Mouse (Mus musculus) right cerebral cortex, postnatal 14 days (tissue): Measurements from ENCODE around the gene Dchs1.
"Not testable (repeated sequence)": the region's sequence is repeated elsewhere in the genome, so short reads cannot be mapped to it uniquely, and the experiment has no call there.

Experiments
- DNase-seq: peaks from one replicate; pipeline ENCODE4 v3.0.0; 2022

The Dchs1 gene

GRCm38 (mm10) chr7:105778553-105779265 lies 8.7 kb downstream of the Dchs1 start:
- DNase-seq: no peak

- no peak for DNase-seq
Observed at GRCm38 (mm10) chr7:105777797-105778552, 9.5 kb downstream of the Dchs1 start.

DNA sequence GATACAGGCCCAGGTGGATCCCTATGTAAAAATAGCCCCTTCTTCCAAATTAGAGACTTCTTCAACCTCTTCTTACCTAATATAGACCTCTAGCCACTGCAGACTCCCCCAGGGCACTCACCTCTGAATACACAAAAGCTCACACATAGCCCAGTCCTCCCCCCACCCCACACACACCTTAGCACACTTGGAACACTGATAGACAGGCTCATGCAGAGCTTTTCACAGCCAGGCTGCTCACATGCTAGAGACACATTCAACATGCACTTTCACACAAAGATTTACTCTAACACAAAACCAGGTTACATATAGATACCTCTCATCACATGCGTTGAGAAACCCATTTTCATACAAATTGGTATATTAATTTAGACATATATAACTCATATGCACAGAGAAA lies 10.1 kb downstream of the Dchs1 start:
- no peak for DNase-seq

DNA sequence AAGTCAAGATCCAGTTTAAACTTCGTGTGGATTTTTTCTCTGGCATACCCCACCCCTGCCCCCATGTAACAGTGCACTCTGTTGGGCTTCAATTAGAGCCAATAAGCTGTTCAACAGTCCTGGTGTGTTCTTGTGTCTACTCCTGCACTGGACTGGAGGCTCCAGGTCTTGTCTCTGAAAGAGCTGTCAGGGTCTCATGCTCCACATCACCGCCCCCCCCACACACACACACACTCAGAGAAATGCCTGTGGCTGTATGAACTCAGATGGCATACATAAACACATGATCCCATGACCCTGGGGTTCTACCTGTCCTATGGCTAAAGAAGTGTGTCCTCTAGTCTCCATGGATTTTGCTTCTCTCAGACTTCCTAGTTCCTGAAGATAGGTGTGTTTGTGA lies 11.4 kb downstream of the Dchs1 start:
- DNase-seq: no peak

DNA sequence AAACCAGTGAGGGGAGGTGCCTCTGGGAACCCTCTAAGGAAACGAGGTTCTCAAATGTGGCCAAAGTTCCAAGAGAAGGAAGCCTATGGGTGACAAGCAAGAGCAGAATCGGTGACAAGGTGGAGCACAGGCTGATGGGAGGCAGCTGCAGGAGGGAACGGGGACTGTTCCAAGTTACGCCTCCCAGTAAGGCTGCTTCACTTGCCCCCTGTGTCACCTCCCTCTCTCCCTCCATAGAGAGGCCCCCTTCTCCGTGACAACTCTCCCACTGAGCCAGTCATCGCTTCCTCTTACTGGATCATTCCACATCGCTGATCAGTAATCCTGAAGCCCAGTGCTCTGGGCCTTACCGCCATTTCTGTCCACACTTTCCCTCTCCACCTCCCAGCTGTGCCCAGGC lies 12.8 kb downstream of the Dchs1 start:
- DNase-seq: no peak

DNA sequence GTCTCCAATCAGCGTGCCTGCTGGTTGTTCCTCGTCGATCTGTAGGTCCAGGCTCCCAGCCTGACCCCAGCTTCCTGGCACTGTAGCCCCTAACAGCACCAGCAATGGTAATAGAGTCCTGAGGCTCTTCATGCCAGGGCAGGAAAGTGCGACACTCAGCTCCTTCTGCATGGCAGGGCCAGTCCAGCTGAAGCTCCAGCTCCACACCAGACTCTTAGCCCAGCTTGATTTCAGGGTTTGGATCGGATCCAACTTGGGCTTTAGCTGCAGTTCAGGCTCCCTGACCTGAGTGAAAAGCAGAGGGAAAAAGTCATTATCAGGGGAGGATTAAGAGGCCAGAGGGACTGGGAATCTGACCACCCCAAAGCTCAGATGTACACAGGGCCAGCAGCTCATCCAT lies 14.4 kb downstream of the Dchs1 start:
- DNase-seq: no peak

- DNase-seq: no peak
Observed at GRCm38 (mm10) chr7:105772331-105772730, 15.1 kb downstream of the Dchs1 start.

DNA sequence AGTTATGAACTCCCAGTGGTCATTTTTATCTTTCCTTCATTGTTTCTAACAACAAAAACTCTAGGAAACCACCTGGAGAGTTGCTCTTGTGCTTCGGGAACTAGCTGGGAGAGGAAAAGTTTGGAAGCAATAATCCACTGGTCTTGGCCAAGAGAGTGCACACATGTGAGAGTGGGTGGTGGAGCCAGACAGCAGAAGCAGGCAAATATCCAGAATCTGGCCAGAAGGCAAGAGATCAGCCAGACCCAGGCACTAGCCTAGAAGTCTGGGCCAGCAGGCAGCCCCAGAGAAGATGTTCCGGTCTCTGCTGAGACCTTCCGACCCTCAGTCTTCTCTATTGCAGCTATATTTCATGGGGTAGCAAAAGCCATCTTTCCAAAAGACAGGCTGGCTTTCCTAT lies 17.5 kb downstream of the Dchs1 start:
- no peak for DNase-seq

GRCm38 (mm10) chr7:105767729-105768165 lies 19.7 kb downstream of the Dchs1 start:
- DNase-seq: no peak

DNA sequence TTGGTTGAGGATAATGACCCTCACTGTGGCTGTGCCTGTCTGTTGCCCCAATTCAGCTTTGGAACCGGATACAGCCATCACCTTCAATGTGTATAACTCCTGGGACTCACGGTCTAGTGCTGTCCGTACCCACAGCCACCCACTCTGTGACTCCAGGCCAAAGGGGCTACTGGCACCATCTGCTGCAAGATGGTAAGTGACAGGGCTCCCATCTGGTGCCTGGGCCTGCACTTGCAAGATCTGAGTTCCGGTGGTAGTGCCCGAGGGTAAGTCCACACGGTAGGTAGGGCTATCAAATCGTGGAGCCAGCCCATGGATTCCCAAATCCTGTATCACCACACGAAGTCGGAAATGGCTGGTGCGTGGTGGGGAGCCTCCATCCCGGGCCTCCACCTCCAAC lies 23.1 kb downstream of the Dchs1 start:
- DNase-seq: no peak

GRCm38 (mm10) chr7:105762517-105763270 lies 24.8 kb downstream of the Dchs1 start:
- DNase-seq: no peak

- DNase-seq: no peak
Observed at GRCm38 (mm10) chr7:105761813-105762484, 25.5 kb downstream of the Dchs1 start.

GRCm38 (mm10) chr7:105753281-105753680 lies 34.2 kb downstream of the Dchs1 start:
- DNase-seq: no peak

DNA sequence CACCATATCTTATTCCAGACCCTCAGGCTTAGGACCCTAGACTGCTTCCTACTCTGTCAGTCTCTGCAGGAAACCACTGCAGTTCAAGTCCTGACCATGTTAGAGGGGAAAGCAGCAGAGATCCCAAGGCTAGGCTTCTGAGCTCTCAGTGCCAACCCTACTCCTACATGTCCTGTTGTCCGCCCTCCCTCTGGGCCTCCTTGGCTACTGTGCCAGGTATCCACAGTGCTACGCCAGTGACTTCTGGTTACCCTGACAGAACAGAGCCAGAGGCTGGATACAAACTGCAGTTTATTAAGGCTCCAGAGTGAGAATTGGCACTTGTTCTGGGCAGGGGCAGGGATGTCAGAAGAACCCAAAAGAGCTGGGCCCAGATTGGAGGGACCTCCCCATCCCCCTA lies 34.7 kb downstream of the Dchs1 start:
- DNase-seq: no peak

GRCm38 (mm10) chr7:105751491-105752433 lies 35.7 kb downstream of the Dchs1 start, which contains the start of gene Tpp1:
Gene Tpp1, minus strand, starts transcription at chr7:105752235.
- DNase-seq: peak; percentile 83

DNA sequence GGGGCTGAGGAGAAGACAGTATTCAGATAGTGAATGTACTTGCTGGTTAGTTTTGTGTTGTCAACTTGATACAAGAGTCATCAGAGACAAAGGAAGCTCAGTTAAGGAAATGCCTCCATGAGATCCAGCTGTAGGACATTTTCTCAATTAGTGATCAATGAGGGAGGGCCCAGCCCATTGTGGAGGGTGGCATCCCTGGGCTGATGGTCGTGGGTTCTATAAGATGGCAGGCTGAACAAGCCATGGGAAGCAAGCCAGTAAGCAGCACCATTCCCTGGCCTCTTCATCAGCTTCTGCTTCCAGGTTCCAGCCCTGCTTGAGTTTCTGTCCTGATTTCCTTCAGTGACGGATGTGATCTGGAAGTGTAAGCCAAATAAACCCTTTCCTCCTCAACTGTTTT lies 39.7 kb downstream of the Dchs1 start:
- DNase-seq: no peak

GRCm38 (mm10) chr7:105743926-105744590 lies 43.4 kb downstream of the Dchs1 start, which contains the start of gene Taf10:
Gene Taf10, minus strand, starts transcription at chr7:105744361.
- DNase-seq: peak; percentile 86

DNA sequence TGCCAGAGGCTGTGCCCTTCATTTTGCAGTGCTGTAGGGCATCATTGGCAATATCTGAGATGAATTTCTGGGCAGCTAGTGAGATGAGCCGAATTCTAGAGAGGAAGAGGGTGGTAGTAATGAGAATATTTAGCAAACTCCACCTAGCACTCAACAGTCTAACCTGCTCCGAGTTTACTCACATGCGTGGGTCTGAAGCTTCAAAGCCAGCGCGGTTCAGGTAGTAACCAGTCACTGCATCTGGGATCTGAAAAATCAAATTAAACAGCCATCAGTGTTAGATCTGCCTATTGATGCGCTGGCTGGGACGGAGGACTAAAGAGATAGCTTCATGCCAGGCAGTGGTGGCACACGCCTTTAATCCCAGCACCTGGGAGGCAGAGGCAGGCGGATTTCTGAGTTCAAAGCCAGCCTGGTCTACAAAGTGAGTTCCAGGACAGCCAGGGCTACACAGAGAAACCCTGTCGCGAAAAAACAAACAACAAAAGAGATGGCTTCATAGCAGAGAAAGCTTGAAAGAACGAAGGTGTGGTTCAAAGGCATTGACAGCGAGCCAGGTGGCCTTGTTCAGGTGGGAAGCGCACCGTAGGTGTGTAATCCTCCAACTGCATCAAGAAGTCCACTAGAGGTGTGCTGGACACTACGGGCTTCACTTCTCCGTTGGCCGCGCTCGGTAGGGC lies 44.1 kb downstream of the Dchs1 start:
- DNase-seq: not testable (repeated sequence)

GRCm38 (mm10) chr7:105742539-105743215 lies 44.8 kb downstream of the Dchs1 start:
- not testable (repeated sequence) for DNase-seq

- DNase-seq: no peak
Observed at GRCm38 (mm10) chr7:105741978-105742377, 45.5 kb downstream of the Dchs1 start.
